Mouse (Mus musculus) stomach, postnatal 0 days (tissue): ENCODE results near the gene Tas2r108. TPM values are rescaled to one million over a fixed set of nuclear protein-coding genes. Genes with fewer than 3 reads are reported as not detected.
A peak's percentile ranks its signal among the peaks of the same experiment; 100 is the strongest.

Experiments
- ATAC-seq: fragments of 200-750 bp; cut with Nextera tagmentation; 2 replicates; pipeline ENCODE4 v1.8.0; 2017; ENCODE audit not compliant: low FRiP score, low TSS enrichment
- DNase-seq: peaks from one replicate; pipeline ENCODE4 v3.0.0-alpha.2; 2016; ENCODE audit warnings: low spot score
- H3K27ac ChIP-seq: fragments of 300-500 bp; sonication (generic); replicated peaks from 2 replicates; pipeline ENCODE4 v1.5.1; 2014; ENCODE audit warnings: mild to moderate bottlenecking, control low read depth
- H3K27me3 ChIP-seq: fragments of 300-500 bp; sonication (generic); 2 replicates; pipeline ENCODE4 v1.6.1; 2014; ENCODE audit warnings: low read length; ENCODE audit not compliant: control insufficient read depth, insufficient read depth
- H3K36me3 ChIP-seq: fragments of 300-500 bp; sonication (generic); 2 replicates; pipeline ENCODE4 v1.6.1; 2014; ENCODE audit warnings: low read length, mixed read lengths; ENCODE audit not compliant: control insufficient read depth, insufficient read depth
- H3K4me1 ChIP-seq: fragments of 300-500 bp; sonication (generic); replicated peaks from 2 replicates; pipeline ENCODE4 v1.6.1; 2014; ENCODE audit warnings: antibody characterized with exemption; ENCODE audit not compliant: control insufficient read depth, insufficient read depth
- H3K4me2 ChIP-seq: fragments of 300-500 bp; sonication (generic); replicated peaks from 2 replicates; pipeline ENCODE4 v1.6.1; 2014; ENCODE audit warnings: low read depth, mild to moderate bottlenecking, control low read depth, moderate library complexity
- H3K4me3 ChIP-seq: fragments of 300-500 bp; sonication (generic); 2 replicates; pipeline ENCODE4 v1.5.1; 2014; ENCODE audit warnings: low read depth, low read length, control low read depth
- H3K9ac ChIP-seq: fragments of 300-500 bp; sonication (generic); 2 replicates; pipeline ENCODE4 v1.6.1; 2014; ENCODE audit warnings: mild to moderate bottlenecking, low read length, control low read depth, mixed read lengths
- H3K9me3 ChIP-seq: fragments of 300-500 bp; sonication (generic); 2 replicates; pipeline ENCODE4 v1.6.1; 2016; ENCODE audit warnings: low read length; ENCODE audit not compliant: control insufficient read depth
- CTCF ChIP-seq: IDR thresholded peaks from 2 replicates; pipeline ENCODE4 v1.5.1; 2016; ENCODE audit warnings: antibody characterized with exemption, low read depth, mild to moderate bottlenecking, moderate library complexity
- EP300 ChIP-seq: optimal IDR thresholded peaks from 2 replicates; pipeline ENCODE3; 2016; ENCODE audit warnings: antibody characterized with exemption
- WGBS: fragments of 180-500 bp; shearing (Covaris S2); extraction: QIAGEN DNeasy Blood & Tissue Kit; methylation state at CpG from one replicate; pipeline ENCODE4 v1.1.7; 2014; 5-methylcytosine and 5-hydroxymethylcytosine counted together
- polyA plus RNA-seq: library from polyadenylated mRNA; unstranded; fragments of >200 nt; fragmentation: Nextera tagmentation; extraction: Ambion mirVana; gene quantifications from 2 replicates; pipeline ENCODE4 v1.2.1, GENCODE M21; 2015

Gene Tas2r108
- 0.10 TPM in 1 of 2 replicates, not detected in the other for polyA plus RNA-seq

DNA sequence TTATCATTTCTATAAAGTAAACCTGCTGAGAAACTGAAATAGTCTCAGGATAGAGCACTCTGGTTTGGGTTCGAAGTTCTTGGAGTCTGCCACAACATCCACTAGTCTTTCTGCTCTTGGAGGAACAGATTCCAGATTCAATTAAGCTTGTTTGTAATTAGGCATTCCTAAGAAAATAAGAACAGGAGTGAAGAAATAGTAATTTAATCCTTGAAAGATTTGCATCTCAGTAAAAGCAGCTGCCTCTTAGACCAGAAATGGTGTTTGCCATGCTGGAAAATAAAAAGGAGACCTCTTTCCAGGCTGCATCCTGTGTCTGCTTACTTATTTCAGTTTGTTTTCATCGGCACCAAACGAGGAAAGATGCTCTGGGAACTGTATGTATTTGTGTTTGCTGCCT lies at the start of gene Tas2r108:
TSS of gene Tas2r108 (plus strand) at position 301 of the 400 bp plus-strand sequence.
- no peak for DNase-seq
- WGBS = 85% methylated on average over 3 of the region's 3 CpGs
- Histone ChIP-seq H3K4me2 (no peak within 1 kb of the TSS), H3K27ac (no peak within 1 kb of the TSS), H3K4me1 (no peaks in the 10 kb centered on the region), H3K36me3 (no peaks in the 10 kb centered on the region), H3K27me3 (no peaks in the 10 kb centered on the region), H3K9me3 (no peaks in the 10 kb centered on the region), H3K9ac (no peak within 1 kb of the TSS), H3K4me3 (no peak within 1 kb of the TSS)
- ATAC-seq = no peak
- no peak for TF ChIP-seq CTCF
- TF ChIP-seq EP300 = no peak

DNA sequence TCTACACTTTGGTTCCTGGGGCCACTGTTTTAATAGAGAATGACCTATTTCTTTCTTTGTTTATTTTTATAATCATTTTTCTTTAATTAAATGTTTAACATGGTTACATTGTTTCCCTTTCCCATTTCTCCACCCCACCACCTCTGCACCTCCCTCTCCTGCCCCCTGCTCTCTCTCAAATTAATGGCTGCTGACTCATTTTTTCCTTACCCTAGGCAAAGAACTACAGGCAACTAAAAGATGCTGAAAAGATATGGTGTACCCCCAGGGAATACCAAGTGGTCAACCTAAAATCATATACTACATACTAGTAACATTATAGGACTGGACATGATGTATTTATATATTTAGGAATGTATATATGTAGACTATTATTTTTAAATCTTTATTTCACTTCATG lies 44.7 kb upstream of the Tas2r108 start:
- DNase-seq (no peak), ATAC-seq (no peak)
- Histone ChIP-seq H3K36me3 (no peaks in the 10 kb centered on the region), H3K27ac (no peak overlapping the region), H3K9me3 (no peaks in the 10 kb centered on the region), H3K4me1 (no peaks in the 10 kb centered on the region), H3K27me3 (no peaks in the 10 kb centered on the region), H3K4me3 (no peak overlapping the region), H3K4me2 (no peak overlapping the region), H3K9ac (no peak overlapping the region)
- TF ChIP-seq EP300 (no peak), CTCF (no peak)

DNA sequence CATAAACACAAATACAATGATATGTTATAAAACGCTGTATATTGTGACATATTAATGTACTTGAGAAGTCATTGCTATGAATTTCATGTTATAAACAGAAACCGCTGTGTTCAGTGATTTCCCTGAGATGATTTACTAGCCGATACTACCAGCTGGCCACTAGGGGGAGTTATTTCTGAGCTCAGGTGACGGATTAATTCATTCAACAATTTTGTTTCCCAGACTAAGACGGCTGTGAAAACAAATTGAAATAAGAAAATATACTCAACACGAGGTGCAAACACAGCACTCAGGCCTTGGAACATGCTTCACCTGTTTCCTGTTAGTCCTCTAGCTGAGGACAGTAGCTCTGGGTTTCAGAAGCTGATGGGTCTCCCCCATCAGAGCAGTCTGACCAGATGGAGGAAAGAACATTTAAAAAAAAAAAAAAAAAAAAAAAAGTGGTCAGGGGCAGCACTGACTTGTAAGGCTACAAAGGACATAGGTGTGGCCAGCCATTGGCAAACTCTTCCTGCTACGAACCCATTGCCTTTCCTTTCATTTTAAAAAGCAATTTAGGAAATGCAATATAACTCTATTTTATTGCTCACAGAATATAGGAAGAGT lies 38.8 kb upstream of the Tas2r108 start:
- Histone ChIP-seq H3K4me3 (no peak overlapping the region), H3K4me2 (no peak overlapping the region), H3K9ac (no peak overlapping the region), H3K27ac (no peak overlapping the region), H3K27me3 (no peaks in the 10 kb centered on the region), H3K4me1 (no peaks in the 10 kb centered on the region), H3K36me3 (no peaks in the 10 kb centered on the region), H3K9me3 (no peaks in the 10 kb centered on the region)
- ATAC-seq = no peak
- TF ChIP-seq EP300 (no peak), CTCF (peak; percentile 68)
- no peak for DNase-seq
- 22% methylated on average over 7 of the region's 7 CpGs for WGBS

DNA sequence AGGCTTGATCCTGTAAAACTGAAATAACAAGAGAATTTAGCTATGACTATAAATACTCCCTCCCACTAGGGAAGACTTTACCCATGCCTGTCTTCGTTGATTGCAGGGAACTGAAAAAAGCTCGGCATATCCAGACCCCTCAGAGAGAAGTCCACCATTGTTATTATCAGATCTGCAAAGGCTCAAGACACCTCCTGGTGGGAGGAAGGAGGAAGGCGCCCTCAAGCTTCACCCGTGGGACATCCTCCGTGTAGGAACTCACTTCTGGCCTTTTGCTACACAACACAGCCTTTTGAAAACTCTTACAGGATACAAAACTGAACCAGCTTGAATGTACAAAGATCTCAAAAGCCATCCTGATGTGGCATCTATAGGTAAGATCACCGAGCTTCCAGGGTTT lies 27.6 kb upstream of the Tas2r108 start:
- H3K27ac ChIP-seq = no peak overlapping the region
- no peaks in the 10 kb centered on the region for H3K36me3 ChIP-seq
- no peak overlapping the region for H3K4me2 ChIP-seq
- ATAC-seq = no peak
- H3K4me1 ChIP-seq = no peaks in the 10 kb centered on the region
- no peak overlapping the region for H3K9ac ChIP-seq
- DNase-seq = no peak
- no peak overlapping the region for H3K4me3 ChIP-seq
- no peaks in the 10 kb centered on the region for H3K9me3 ChIP-seq
- no peaks in the 10 kb centered on the region for H3K27me3 ChIP-seq
- TF ChIP-seq CTCF (peak; percentile 60), EP300 (no peak)
- 47% methylated on average over 6 of the region's 6 CpGs for WGBS

DNA sequence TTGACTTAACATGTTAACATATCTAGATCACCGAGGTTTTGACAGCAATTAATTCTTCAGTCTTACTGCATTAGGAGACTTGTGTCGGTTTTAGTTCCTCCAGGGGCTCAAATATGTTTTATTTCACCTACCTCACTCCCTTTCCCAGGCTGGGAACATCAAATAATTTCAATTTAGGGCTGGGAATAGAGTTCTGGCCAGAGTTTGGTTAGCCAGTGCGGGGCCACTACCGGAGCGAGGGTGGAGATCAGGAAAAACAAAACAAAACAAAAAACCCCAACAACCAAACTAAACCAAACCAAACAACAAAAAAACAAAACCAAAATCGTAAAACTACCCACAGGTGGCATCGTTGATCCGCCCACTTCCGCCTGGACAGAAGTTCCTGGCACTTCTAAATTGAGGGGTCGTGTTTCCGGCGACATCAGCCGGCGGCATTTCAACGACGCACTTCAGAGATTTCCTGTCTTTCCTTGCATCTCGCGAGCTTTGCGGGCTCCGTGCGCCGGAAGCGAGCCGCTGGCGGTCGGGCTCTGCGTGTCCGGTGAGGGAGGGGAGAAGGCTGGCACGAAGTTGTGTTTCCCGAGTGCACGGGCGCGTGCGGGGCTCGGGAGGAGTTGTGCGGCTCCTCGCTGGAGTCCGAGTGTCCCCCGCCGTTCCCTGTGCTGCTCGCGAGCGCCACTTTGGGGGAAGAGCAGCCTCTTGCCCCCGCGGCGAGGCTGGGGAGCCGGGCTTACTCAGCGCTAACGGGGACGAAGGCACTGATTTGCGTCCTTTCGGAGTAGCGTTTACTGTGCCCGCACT lies 22.2 kb upstream of the Tas2r108 start, which contains the start of gene Ssbp1:
TSS of gene Ssbp1 (plus strand) at position 437 of the 804 bp plus-strand sequence.
- no peaks in the 10 kb centered on the region for H3K4me1 ChIP-seq
- peak; percentile 99 for ATAC-seq
- no peaks in the 10 kb centered on the region for H3K9me3 ChIP-seq
- H3K4me2 ChIP-seq = peak within 1 kb of the TSS; percentile 75
- DNase-seq = peak; percentile 94
- H3K4me3 ChIP-seq = peak within 1 kb of the TSS; percentile 81
- H3K27me3 ChIP-seq = no peaks in the 10 kb centered on the region
- H3K9ac ChIP-seq = peak within 1 kb of the TSS; percentile 88
- WGBS = under 1% methylated on average over 54 of the region's 54 CpGs
- H3K27ac ChIP-seq = peak within 1 kb of the TSS; percentile 94
- H3K36me3 ChIP-seq = peaks cover 13% of the 10 kb centered on the region
- TF ChIP-seq CTCF (peak; percentile 40), EP300 (peak; percentile 98)

DNA sequence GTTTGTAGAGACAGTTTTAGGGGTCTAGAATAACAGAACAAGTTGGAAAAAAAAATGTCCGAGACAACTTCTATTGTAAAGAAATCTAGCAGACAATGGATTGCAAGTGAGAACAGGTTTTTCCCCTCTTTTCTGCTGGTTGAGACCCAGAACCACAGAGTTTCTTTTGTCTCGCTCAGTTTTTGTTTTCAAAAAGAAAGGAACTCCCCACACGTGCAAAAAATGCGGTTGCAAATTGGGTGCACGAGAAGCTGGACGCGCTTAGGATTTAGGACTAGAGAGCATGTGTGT lies 21.7 kb upstream of the Tas2r108 start:
- peak overlapping the region; percentile 94 for H3K27ac ChIP-seq
- H3K4me1 ChIP-seq = no peaks in the 10 kb centered on the region
- no peaks in the 10 kb centered on the region for H3K27me3 ChIP-seq
- ATAC-seq (no peak), DNase-seq (no peak)
- peak overlapping the region; percentile 88 for H3K9ac ChIP-seq
- under 1% methylated on average over 7 of the region's 7 CpGs for WGBS
- TF ChIP-seq EP300 = no peak
- TF ChIP-seq CTCF = no peak
- H3K36me3 ChIP-seq = peaks cover 15% of the 10 kb centered on the region
- H3K4me3 ChIP-seq = peak overlapping the region; percentile 81
- H3K9me3 ChIP-seq = no peaks in the 10 kb centered on the region
- H3K4me2 ChIP-seq = peak overlapping the region; percentile 75
